Mouse (Mus musculus) forebrain, embryonic 16.5 days (tissue): ENCODE results near the gene Tmc6. TPM values are rescaled to one million over a fixed set of nuclear protein-coding genes. Genes with fewer than 3 reads are reported as not detected.

Experiments used
- ATAC-seq: fragments of 200-750 bp; cut with Nextera tagmentation; 2 replicates; pipeline ENCODE4 v1.8.0; 2017; ENCODE audit warnings: mild to moderate bottlenecking, moderate library complexity
- H3K27ac ChIP-seq: fragments of 300-500 bp; sonication (generic); 2 replicates; pipeline ENCODE4 v1.5.1; 2014; ENCODE audit warnings: low read length, control low read depth
- H3K27me3 ChIP-seq: fragments of 300-500 bp; sonication (generic); replicated peaks from 2 replicates; pipeline ENCODE4 v1.6.1; 2014; ENCODE audit warnings: low read length; ENCODE audit not compliant: control insufficient read depth, insufficient read depth
- H3K36me3 ChIP-seq: fragments of 300-500 bp; sonication (generic); 2 replicates; pipeline ENCODE4 v1.6.1; 2014; ENCODE audit not compliant: control insufficient read depth, insufficient read depth
- H3K4me1 ChIP-seq: fragments of 300-500 bp; sonication (generic); replicated peaks from 2 replicates; pipeline ENCODE4 v1.6.1; 2014; ENCODE audit warnings: low read length; ENCODE audit not compliant: control insufficient read depth, insufficient read depth
- H3K4me2 ChIP-seq: fragments of 300-500 bp; sonication (generic); 2 replicates; pipeline ENCODE4 v1.6.1; 2014; ENCODE audit warnings: mild to moderate bottlenecking, low read length, control low read depth
- H3K4me3 ChIP-seq: fragments of 300-500 bp; sonication (generic); replicated peaks from 2 replicates; pipeline ENCODE4 v1.5.1; 2014; ENCODE audit warnings: mild to moderate bottlenecking, low read length, control low read depth
- H3K9ac ChIP-seq: fragments of 300-500 bp; sonication (generic); replicated peaks from 2 replicates; pipeline ENCODE4 v1.6.1; 2014; ENCODE audit warnings: low read depth, low read length, control low read depth
- H3K9me3 ChIP-seq: fragments of 300-500 bp; sonication (generic); 2 replicates; pipeline ENCODE4 v1.6.1; 2016; ENCODE audit warnings: low read length; ENCODE audit not compliant: control insufficient read depth
- WGBS: fragments of 180-500 bp; shearing (Covaris S2); extraction: QIAGEN DNeasy Blood & Tissue Kit; methylation state at CpG from one replicate; pipeline ENCODE4 v1.1.7; 2014; 5-methylcytosine and 5-hydroxymethylcytosine counted together
- polyA plus RNA-seq: library from polyadenylated mRNA; unstranded; fragments of >200 nt; fragmentation: Nextera tagmentation; extraction: Ambion mirVana; gene quantifications from 2 replicates; pipeline ENCODE4 v1.2.1, GENCODE M21; 2015

Gene Tmc6
- polyA plus RNA-seq, 1 experiment from 2014 or later = 3.3 TPM

- no peak overlapping the region for H3K27ac ChIP-seq
- H3K4me3 ChIP-seq = no peak overlapping the region
- no peaks in the 10 kb centered on the region for H3K27me3 ChIP-seq
- peaks cover 61% of the 10 kb centered on the region for H3K36me3 ChIP-seq
- no peak overlapping the region for H3K9ac ChIP-seq
- H3K4me2 ChIP-seq = no peak overlapping the region
- no peak for ATAC-seq
- H3K9me3 ChIP-seq = no peaks in the 10 kb centered on the region
- H3K4me1 ChIP-seq = no peaks in the 10 kb centered on the region
- WGBS = 83% methylated on average over 6 of the region's 6 CpGs
Observed at GRCm38 (mm10) chr11:117751544-117751943, 30.5 kb downstream of the Tmc6 start.

- peaks cover 46% of the 10 kb centered on the region for H3K36me3 ChIP-seq
- no peaks in the 10 kb centered on the region for H3K4me1 ChIP-seq
- H3K4me3 ChIP-seq = no peak overlapping the region
- no peak overlapping the region for H3K4me2 ChIP-seq
- H3K9ac ChIP-seq = no peak overlapping the region
- no peaks in the 10 kb centered on the region for H3K27me3 ChIP-seq
- H3K27ac ChIP-seq = no peak overlapping the region
- no peak for ATAC-seq
- WGBS = 85% methylated on average over 10 of the region's 10 CpGs
- H3K9me3 ChIP-seq = no peaks in the 10 kb centered on the region
Observed at GRCm38 (mm10) chr11:117749414-117749813, 32.6 kb downstream of the Tmc6 start.

- Histone ChIP-seq H3K9me3 (no peaks in the 10 kb centered on the region), H3K9ac (no peak overlapping the region), H3K4me1 (no peaks in the 10 kb centered on the region), H3K4me2 (no peak overlapping the region), H3K4me3 (no peak overlapping the region), H3K36me3 (peaks cover 43% of the 10 kb centered on the region), H3K27me3 (no peaks in the 10 kb centered on the region), H3K27ac (no peak overlapping the region)
- WGBS = 85% methylated on average over 4 of the region's 4 CpGs
- ATAC-seq = no peak
Observed at GRCm38 (mm10) chr11:117748628-117749027, 33.4 kb downstream of the Tmc6 start.

- Histone ChIP-seq H3K27me3 (no peaks in the 10 kb centered on the region), H3K4me1 (no peaks in the 10 kb centered on the region), H3K27ac (no peak overlapping the region), H3K4me2 (no peak overlapping the region), H3K36me3 (peaks cover 55% of the 10 kb centered on the region), H3K9me3 (no peaks in the 10 kb centered on the region), H3K4me3 (no peak overlapping the region), H3K9ac (no peak overlapping the region)
- no peak for ATAC-seq
- WGBS = 79% methylated on average over 4 of the region's 4 CpGs
Observed at GRCm38 (mm10) chr11:117743454-117744030, 38.5 kb downstream of the Tmc6 start.

GRCm38 (mm10) chr11:117742715-117743114 is 39.3 kb downstream of the Tmc6 start:
- no peak overlapping the region for H3K27ac ChIP-seq
- H3K4me3 ChIP-seq = no peak overlapping the region
- 90% methylated on average over 8 of the region's 8 CpGs for WGBS
- no peaks in the 10 kb centered on the region for H3K4me1 ChIP-seq
- H3K27me3 ChIP-seq = no peaks in the 10 kb centered on the region
- no peaks in the 10 kb centered on the region for H3K9me3 ChIP-seq
- no peak for ATAC-seq
- H3K9ac ChIP-seq = no peak overlapping the region
- H3K4me2 ChIP-seq = no peak overlapping the region
- H3K36me3 ChIP-seq = peaks cover 54% of the 10 kb centered on the region

- Histone ChIP-seq H3K36me3 (peaks cover 56% of the 10 kb centered on the region), H3K27me3 (no peaks in the 10 kb centered on the region), H3K4me2 (no peak overlapping the region), H3K9ac (no peak overlapping the region), H3K27ac (no peak overlapping the region), H3K4me3 (no peak overlapping the region), H3K9me3 (no peaks in the 10 kb centered on the region), H3K4me1 (no peaks in the 10 kb centered on the region)
- no peak for ATAC-seq
- WGBS = 83% methylated on average over 8 of the region's 8 CpGs
Observed at GRCm38 (mm10) chr11:117742243-117742642, 39.8 kb downstream of the Tmc6 start.

- H3K9me3 ChIP-seq = no peaks in the 10 kb centered on the region
- H3K36me3 ChIP-seq = peaks cover 62% of the 10 kb centered on the region
- H3K4me2 ChIP-seq = no peak overlapping the region
- no peak overlapping the region for H3K9ac ChIP-seq
- 90% methylated on average over 6 of the region's 6 CpGs for WGBS
- no peak overlapping the region for H3K4me3 ChIP-seq
- H3K4me1 ChIP-seq = no peaks in the 10 kb centered on the region
- no peak overlapping the region for H3K27ac ChIP-seq
- no peak for ATAC-seq
- H3K27me3 ChIP-seq = no peaks in the 10 kb centered on the region
Observed at GRCm38 (mm10) chr11:117741128-117741527, 40.9 kb downstream of the Tmc6 start.

- Histone ChIP-seq H3K27me3 (no peaks in the 10 kb centered on the region), H3K4me2 (no peak overlapping the region), H3K9me3 (no peaks in the 10 kb centered on the region), H3K4me1 (no peaks in the 10 kb centered on the region), H3K36me3 (peaks cover 54% of the 10 kb centered on the region), H3K9ac (no peak overlapping the region), H3K27ac (no peak overlapping the region), H3K4me3 (no peak overlapping the region)
- WGBS = 86% methylated on average over 5 of the region's 5 CpGs
- ATAC-seq = no peak
Observed at GRCm38 (mm10) chr11:117738123-117738522, 43.9 kb downstream of the Tmc6 start.

GRCm38 (mm10) chr11:117736037-117736689 is 45.8 kb downstream of the Tmc6 start:
- H3K27me3 ChIP-seq = no peaks in the 10 kb centered on the region
- H3K36me3 ChIP-seq = peaks cover 39% of the 10 kb centered on the region
- no peak for ATAC-seq
- no peaks in the 10 kb centered on the region for H3K9me3 ChIP-seq
- H3K4me2 ChIP-seq = no peak overlapping the region
- H3K27ac ChIP-seq = no peak overlapping the region
- no peak overlapping the region for H3K9ac ChIP-seq
- H3K4me1 ChIP-seq = no peaks in the 10 kb centered on the region
- WGBS = 72% methylated on average over 5 of the region's 5 CpGs
- H3K4me3 ChIP-seq = no peak overlapping the region
